Mouse (Mus musculus) T-helper 17 cell (primary cell): Measurements from ENCODE around the gene Shc2.

ENCODE experiments used
- in situ Hi-C, 2 experiments: fragments of 300-600 bp; cut with MboI, MseI; formaldehyde crosslinking; loops; 1 replicate in 1 of 2; 2 replicates in 1 of 2; pipeline ENCODE4 v1.15.1; 2025; ENCODE audit warnings: high pct_unique_total_duplicates in 2 of 2

The Shc2 gene

DNA sequence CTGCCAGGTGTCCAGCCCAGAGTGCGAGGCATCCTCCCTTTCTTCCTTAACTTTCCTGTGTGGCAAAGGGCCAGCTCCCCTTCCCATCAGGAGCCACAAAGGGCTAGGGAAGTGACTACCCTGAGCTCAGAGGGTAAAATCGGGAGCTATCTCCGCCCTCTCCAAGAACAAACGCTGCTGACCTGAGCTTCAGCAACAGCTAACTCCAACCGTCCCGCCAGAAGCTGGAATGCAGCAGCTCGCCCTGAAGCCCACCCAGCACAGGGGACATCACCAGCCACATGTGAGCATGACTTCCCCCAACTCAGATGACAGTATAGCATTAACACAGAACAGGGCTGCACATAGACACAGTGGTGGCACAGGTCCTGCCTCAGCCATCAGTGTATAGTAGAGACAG, 53.7 kb downstream of the Shc2 start:
- in situ Hi-C loops = no loop called here

DNA sequence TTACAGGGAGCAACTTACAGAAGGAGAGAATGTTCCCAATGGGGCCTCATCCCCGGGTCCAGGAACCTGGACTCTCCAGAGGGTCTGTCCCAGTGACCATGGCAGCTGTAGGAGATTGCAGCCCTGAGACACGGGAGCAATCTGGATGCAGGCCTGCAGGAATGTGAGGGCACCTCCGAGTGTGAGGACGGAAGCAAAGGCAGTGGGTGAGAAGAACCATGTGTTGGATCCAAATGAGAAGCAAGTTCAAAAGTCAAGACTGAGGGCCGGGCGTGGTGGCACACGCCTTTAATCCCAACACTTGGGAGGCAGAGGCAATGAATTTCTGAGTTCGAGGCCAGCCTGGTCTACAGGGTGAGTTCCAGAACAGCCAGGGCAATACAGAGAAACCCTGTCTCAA, 56.2 kb downstream of the Shc2 start:
- in situ Hi-C loops = no loop called here

DNA sequence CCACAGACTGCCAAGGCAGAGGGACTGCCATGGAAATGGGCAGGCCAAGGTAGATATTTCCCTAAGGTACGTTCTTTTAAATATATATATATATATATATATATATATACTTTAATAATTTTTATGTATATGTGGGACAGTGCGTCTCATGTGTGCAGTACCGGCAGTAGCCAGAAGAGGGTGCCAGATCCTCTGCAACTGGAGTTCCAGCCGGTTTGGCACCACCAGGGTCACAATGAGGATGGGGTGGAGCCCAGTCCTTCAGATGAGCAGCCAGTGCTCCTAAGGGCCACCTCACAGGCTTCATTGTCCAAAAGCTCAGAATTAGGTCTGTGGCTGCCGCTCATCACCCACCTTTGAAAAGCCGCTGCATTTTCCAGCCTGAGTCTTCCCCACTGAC, 56.9 kb downstream of the Shc2 start:
- in situ Hi-C loops = no loop called here

DNA sequence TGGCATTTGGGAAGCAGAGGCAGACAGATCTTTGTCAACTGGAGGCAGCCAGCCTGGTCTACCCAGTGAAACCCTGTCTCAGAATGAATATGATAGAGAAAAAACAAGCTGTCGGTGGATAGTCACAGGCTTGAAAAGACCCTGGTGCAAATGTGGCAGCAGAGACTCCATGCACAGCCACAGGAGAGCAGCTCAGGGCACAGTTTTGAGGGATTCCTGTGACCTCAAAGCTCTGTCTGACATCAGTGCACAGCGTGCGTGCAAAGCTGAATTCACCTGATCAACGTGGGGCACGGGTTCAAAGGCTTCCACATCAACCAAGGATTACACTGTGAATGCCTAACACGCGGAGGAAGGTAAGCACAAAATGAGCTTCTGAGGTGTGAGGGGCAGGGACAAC, 57.4 kb downstream of the Shc2 start:
- in situ Hi-C loops = no loop called here

DNA sequence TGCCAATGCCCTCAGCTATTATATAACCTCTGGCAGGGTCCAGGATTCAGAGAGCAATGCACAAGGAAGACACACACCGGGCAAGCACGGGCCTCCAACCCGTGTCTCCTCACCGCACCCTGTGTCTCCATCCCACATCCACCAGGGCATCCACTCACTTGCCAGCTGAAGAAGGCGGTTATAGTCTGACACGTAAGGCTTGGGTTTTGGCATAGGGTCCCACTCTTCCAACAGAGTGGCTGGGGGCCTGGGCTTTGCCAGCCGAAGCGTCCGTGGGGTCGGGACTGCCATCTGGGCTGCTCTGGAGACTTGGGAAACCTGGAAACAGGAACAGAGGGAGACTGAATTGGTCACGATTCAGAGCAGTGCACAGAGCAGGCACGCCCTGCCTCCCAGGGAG, 57.9 kb downstream of the Shc2 start:
- in situ Hi-C loops = no loop called here

DNA sequence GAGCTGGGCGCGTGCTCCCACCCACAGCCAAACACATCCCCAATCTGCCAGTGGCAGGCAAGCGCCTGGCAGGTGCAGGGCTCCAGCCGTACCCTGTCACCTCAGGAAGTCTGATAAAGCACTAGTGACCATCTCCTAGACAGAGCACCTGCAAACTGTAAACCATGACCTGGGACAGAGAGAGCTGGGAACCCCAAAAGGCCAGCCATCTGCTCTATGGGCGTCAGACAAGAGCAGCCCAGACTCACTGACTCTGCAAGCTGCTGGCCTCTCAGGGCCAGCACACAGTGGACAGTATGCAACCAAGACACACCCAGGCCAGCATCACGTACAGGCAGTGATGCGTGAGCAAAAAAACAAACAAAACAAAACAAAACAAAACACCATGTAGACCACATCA, 58.8 kb downstream of the Shc2 start:
- in situ Hi-C loops = no loop called here

DNA sequence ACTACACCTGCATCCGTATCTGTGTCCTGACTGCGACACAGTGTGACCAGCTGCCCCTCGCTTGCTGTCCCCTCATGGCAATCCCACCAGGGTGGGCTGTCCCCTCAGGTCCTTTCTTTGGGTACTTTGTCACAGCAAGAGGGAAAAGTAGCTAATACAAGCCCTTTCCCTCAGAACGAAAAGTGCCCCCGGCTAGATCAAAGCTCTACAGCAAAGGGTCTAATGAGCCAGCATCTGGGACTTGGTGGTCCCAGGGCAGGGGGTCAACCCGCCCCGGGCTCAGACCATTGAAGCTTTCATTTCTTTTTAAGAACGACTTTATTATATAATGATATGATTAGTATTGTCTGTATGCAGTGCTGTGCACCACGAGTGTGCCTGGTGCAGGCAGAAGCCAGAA, 59.4 kb downstream of the Shc2 start:
- in situ Hi-C loops = no loop called here

DNA sequence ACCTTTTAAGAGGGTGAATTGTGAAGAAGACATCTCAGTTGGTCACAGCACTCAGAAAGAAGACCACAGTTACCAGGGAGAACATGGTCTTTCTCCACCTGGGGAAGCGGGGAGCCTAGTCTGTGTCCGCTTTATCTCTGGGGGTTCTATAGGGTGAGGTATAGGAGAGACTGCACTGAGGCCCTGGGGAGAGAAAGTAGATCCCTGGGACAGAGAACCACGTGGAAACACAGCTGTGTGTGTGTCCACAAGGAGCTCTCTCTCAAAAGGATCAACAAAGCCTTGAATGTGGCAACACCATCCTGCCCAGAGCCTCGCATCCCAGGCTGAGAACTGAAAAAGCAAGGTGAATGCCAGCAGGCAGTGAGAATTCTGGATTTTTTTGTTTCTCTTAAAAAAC, 60.3 kb downstream of the Shc2 start:
- in situ Hi-C loops = no loop called here

DNA sequence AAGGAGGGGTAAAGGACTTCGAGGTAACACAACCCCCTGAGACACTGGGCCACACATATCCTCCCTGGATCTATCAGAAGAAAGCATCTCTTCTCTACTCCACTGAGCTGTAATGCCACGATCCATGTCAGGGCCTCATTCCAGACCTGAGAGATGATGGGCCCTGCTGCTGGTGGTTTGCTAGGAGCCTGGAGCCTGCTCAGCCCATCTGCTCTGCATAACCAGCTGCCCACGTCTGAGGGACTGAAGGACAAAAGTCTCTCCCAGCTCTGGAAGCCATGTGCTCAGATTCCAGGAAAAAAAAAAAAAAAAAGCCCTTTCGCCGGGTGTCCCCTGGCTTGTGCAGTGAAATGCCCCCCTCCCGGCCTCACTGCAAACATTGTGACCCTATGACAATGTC, 62.0 kb downstream of the Shc2 start:
- in situ Hi-C loops = no loop called here

DNA sequence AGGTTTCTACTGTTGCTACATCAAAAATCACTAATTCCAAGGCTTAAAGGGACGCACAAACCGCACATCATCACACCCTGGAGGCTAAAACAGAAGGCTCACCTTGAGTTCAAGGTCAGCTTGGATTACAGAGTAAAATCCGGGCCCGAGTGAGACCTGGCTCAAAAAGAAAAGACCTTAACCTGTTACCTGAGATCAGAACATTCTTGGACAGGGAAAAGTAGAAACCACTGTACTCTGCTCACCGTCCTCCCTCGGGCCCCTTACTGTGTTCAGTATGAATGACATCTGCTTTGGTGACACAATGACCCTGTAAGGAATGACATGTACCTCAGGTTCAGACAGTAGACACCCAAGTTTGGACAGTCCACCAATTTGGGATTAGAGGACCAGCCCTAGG, 62.9 kb downstream of the Shc2 start:
- in situ Hi-C loops = no loop called here

DNA sequence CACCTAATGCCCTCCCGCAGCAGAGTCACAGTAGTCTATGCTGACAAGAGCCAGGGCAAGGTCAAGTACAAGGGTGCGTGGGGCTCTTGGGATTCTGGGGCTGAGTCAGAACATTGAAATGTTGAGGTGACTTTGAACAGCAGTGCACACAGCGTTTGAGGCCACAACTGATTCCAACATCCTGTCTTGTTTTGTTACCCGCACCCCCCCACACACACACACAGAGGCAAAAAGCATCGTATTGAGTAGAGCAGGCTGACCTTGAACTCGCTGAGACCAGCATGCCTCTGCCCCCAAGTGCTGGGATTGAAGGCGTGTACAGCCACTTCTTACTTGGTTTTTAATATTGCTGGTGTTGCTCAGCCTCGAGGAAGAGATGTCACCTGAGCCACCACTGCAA, 63.4 kb downstream of the Shc2 start:
- in situ Hi-C loops = no loop called here

DNA sequence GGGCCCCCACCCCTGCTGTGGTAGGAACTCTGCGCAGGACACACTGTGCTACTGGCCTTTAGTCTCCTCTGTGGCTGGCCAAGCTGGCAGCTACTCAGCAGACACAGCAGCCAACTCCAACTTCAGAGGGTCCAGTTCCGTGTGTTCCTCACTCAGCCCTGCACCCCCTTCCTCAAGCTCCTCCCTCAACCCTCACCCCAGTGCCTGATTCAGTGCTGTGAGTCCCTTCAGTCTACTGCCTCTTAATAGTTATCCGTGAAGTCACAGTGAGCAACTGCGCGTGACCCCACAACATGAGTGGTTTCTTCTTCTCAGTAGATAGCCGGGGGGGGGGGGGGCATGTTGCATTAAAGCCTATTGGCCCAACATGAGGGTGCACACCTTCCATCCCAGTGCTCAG, 64.1 kb downstream of the Shc2 start:
- in situ Hi-C loops = no loop called here

DNA sequence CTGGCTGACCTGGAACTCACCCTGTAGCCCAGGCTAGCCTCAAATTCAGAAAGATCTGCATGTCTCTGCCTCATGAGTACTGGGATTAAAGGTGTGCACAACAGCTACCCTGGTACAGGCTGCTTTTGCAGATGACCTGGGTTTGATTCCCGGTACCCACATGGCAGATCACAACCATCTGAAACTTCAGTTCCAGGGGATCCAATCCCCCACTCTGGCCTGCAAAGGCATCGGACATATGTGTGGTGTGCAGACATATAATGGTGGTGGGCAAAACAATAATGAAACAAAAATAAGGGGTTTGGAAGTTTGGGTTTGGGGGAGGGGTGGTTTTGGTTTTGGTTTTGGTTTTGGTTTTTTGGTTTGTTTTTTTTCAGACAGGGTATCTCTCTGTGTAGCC, 66.4 kb downstream of the Shc2 start:
- in situ Hi-C loops = no loop called here

DNA sequence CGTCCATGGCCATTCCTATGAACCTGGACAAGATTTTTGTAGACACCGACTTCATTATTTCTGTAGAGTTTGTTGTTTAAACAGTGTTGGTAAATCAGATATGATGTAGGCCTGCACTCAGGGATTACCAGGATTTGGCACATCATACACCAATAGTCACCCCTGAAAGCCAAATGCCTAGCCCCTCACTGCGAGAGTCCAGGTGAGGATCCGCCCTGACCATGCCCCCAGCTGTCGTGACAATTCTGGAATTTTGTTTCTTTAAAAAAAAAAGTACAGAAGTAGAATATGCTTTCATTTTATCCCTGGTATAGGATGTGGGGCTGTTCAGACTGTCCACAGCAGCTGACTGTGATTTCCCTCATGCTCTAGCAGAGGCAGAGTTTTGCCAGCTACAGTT, 67.8 kb downstream of the Shc2 start:
- in situ Hi-C loops = no loop called here
